Mouse (Mus musculus): ENCODE measurements around the gene Ypel5.

- TF ChIP-seq POLR2A (IDR thresholded peaks at IDR 0.05; ENCODE audit: insufficient read depth, low read length) (no peak), CTCF (IDR thresholded peaks at IDR 0.05; ENCODE audit: low read depth, low read length) (no peak), EP300 (IDR thresholded peaks at IDR 0.05; ENCODE audit: insufficient read depth, low read depth, low read length) (no peak)
Measured at GRCm38 (mm10) chr17:72809942-72810654, 26.2 kb upstream of the Ypel5 start.

Measured in ES-Bruce4 (cell line).